Mouse (Mus musculus): ENCODE data around the gene Mkrn3. TPM values are rescaled to one million over a fixed set of nuclear protein-coding genes. Genes with fewer than 3 reads are reported as not detected.

The Mkrn3 gene
- total RNA-seq (2021) (1 to 10 TPM in 1 of 2 experiments, under 1 TPM in 1; 0.78 to 1.1 TPM), polyA plus RNA-seq (2012; rRNA removed) (0.67 and 1.3 TPM in 2 replicates)
- long read RNA-seq, partial matches to known transcripts = 0 of 2 reads
- long read RNA-seq, other reads (novel, unspliced or antisense) = 0 of 2 reads

- DNase-seq = peak; percentile 70
Measured at GRCm38 (mm10) chr7:62419493-62420360, at the start of gene Mkrn3. TSS of gene Mkrn3 (minus strand) at chr7:62420139.

GRCm38 (mm10) chr7:62463878-62464755, 44.2 kb upstream of the Mkrn3 start, which contains the start of gene Peg12:
TSS of gene Peg12 (minus strand) at chr7:62464510.
- peak; percentile 72 for DNase-seq

GRCm38 (mm10) chr7:62463007-62463877, 43.3 kb upstream of the Mkrn3 start:
- peak; percentile 26 for DNase-seq

GRCm38 (mm10) chr7:62462229-62463006, 42.5 kb upstream of the Mkrn3 start:
- no peak for DNase-seq

- no peak for DNase-seq
Measured at GRCm38 (mm10) chr7:62452353-62452752, 32.4 kb upstream of the Mkrn3 start.

GRCm38 (mm10) chr7:62445431-62446165, 25.7 kb upstream of the Mkrn3 start:
- DNase-seq = no peak

- no peak for DNase-seq
Measured at GRCm38 (mm10) chr7:62436394-62436793, 16.5 kb upstream of the Mkrn3 start.

- DNase-seq = no peak
Measured at GRCm38 (mm10) chr7:62433243-62433642, 13.3 kb upstream of the Mkrn3 start.

- peak; percentile 9 for DNase-seq
Measured at GRCm38 (mm10) chr7:62428337-62428736, 8.4 kb upstream of the Mkrn3 start.

- no peak for DNase-seq
Measured at GRCm38 (mm10) chr7:62423210-62423609, 3.3 kb upstream of the Mkrn3 start.

- no peak for DNase-seq
Measured at GRCm38 (mm10) chr7:62420566-62420965, 627 bp upstream of the Mkrn3 start.

GRCm38 (mm10) chr7:62419105-62419492, 840 bp downstream of the Mkrn3 start:
- no peak for DNase-seq

GRCm38 (mm10) chr7:62418346-62418745, 1.6 kb downstream of the Mkrn3 start:
- no peak for DNase-seq

- DNase-seq = no peak
Measured at GRCm38 (mm10) chr7:62416173-62416572, 3.8 kb downstream of the Mkrn3 start.

- no peak for DNase-seq
Measured at GRCm38 (mm10) chr7:62415222-62415621, 4.7 kb downstream of the Mkrn3 start.

GRCm38 (mm10) chr7:62407803-62408202, 12.1 kb downstream of the Mkrn3 start:
- DNase-seq = no peak

GRCm38 (mm10) chr7:62406573-62407050, 13.3 kb downstream of the Mkrn3 start:
- DNase-seq = no peak

- no peak for DNase-seq
Measured at GRCm38 (mm10) chr7:62392202-62392601, 27.7 kb downstream of the Mkrn3 start.

- DNase-seq = no peak
Measured at GRCm38 (mm10) chr7:62388291-62388690, 31.6 kb downstream of the Mkrn3 start.

- peak; percentile 47 for DNase-seq
Measured at GRCm38 (mm10) chr7:62382391-62382790, 37.5 kb downstream of the Mkrn3 start.
